Comparison of ENCODE assay signal across 25 mouse cellular contexts in the genomic region with DNA sequence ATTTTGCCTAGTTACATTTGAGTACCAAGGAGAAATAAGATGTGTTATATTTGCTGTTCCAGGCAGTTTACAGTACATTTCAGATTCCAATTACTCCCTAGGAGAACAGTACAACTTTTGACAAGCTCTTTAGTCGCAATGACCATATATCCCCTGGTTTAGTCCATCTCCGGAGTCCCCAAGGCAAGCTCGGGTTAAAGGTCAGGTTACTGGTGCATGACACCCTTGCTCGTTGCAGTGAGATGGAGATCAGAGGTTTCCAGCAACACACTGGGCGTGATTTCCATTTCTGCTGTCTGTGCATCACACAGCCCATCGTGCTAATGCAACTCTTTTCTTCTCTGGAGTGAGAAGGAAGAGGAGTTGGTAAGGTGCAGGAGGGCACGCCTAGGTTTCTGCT.
DNase-seq lines count a peak whose midpoint lies in the region; ATAC-seq and TF ChIP-seq lines count a peak whose summit lies in the region.
"Had no signal": no experiment of that assay in that cellular context is flagged by ENCODE, and none has a peak within 500 bp of the region (broad histone marks: within the 10 kb centered on the region; RNA-seq: fewer than 3 reads in every experiment).

No protein-coding gene starts in this region.

- no peak overlapping the region for H3K4me3 ChIP-seq in hindbrain, embryonic 11.5 days (ENCODE audit: low read depth, low read length)
- H3K4me3 ChIP-seq in hindbrain, embryonic 14.5 days (replicated peaks; ENCODE audit: low read length) = no peak overlapping the region
- no peak overlapping the region for H3K4me3 ChIP-seq in liver, postnatal 0 days (ENCODE audit: low read depth, low read length)
- H3K4me3 ChIP-seq: embryonic facial prominence, embryonic 10.5 days; forebrain, embryonic 15.5 days; heart, embryonic 12.5 days; hindbrain, embryonic 15.5 days; limb, embryonic 12.5 days had no signal

- no peaks in the 10 kb centered on the region for H3K36me3 ChIP-seq in hindbrain, embryonic 11.5 days (ENCODE audit: control insufficient read depth, insufficient read depth, low read length)
- no peaks in the 10 kb centered on the region for H3K36me3 ChIP-seq in hindbrain, embryonic 14.5 days (replicated peaks; ENCODE audit: control insufficient read depth, insufficient read depth)
- H3K36me3 ChIP-seq in liver, postnatal 0 days (replicated peaks; ENCODE audit: insufficient read depth, low read length) = no peaks in the 10 kb centered on the region
- H3K36me3 ChIP-seq: embryonic facial prominence, embryonic 10.5 days; forebrain, embryonic 15.5 days; heart, embryonic 12.5 days; hindbrain, embryonic 15.5 days; limb, embryonic 12.5 days had no signal

- no peaks in the 10 kb centered on the region for H3K9me3 ChIP-seq in hindbrain, embryonic 11.5 days (ENCODE audit: control insufficient read depth, low read length)
- no peaks in the 10 kb centered on the region for H3K9me3 ChIP-seq in hindbrain, embryonic 14.5 days (ENCODE audit: control insufficient read depth, low read length)
- H3K9me3 ChIP-seq in liver, postnatal 0 days (ENCODE audit: low read length) = no peaks in the 10 kb centered on the region
- H3K9me3 ChIP-seq: embryonic facial prominence, embryonic 10.5 days; forebrain, embryonic 15.5 days; heart, embryonic 12.5 days; hindbrain, embryonic 15.5 days; limb, embryonic 12.5 days had no signal

- H3K27me3 ChIP-seq in hindbrain, embryonic 11.5 days (ENCODE audit: control insufficient read depth, insufficient read depth, low read length) = no peaks in the 10 kb centered on the region
- no peaks in the 10 kb centered on the region for H3K27me3 ChIP-seq in hindbrain, embryonic 14.5 days (ENCODE audit: control insufficient read depth, insufficient read depth, low read length)
- H3K27me3 ChIP-seq in liver, postnatal 0 days (ENCODE audit: insufficient read depth, low read length) = no peaks in the 10 kb centered on the region
- H3K27me3 ChIP-seq: forebrain, embryonic 15.5 days; heart, embryonic 12.5 days; hindbrain, embryonic 15.5 days; limb, embryonic 12.5 days had no signal

- H3K9ac ChIP-seq in hindbrain, embryonic 11.5 days (ENCODE audit: low read depth, low read length) = no peak overlapping the region
- no peak overlapping the region for H3K9ac ChIP-seq in hindbrain, embryonic 14.5 days
- no peak overlapping the region for H3K9ac ChIP-seq in liver, postnatal 0 days (replicated peaks)
- H3K9ac ChIP-seq: forebrain, embryonic 15.5 days; heart, embryonic 12.5 days; hindbrain, embryonic 15.5 days; limb, embryonic 12.5 days had no signal

- WGBS in hindbrain, embryonic 11.5 days = 23% methylated on average over 7 of the region's 7 CpGs
- 21% methylated on average over 7 of the region's 7 CpGs for WGBS in hindbrain, embryonic 14.5 days
- 62% methylated on average over 7 of the region's 7 CpGs for WGBS in liver, postnatal 0 days (ENCODE audit: insufficient replicate concordance)

- peak overlapping the region; percentile 47; the same call in 1 of the 2 replicates for H3K27ac ChIP-seq in hindbrain, embryonic 11.5 days (ENCODE audit: low read depth, low read length)
- no peak overlapping the region for H3K27ac ChIP-seq in hindbrain, embryonic 14.5 days
- H3K27ac ChIP-seq in liver, postnatal 0 days (ENCODE audit: low read depth) = no peak overlapping the region
- H3K27ac ChIP-seq: embryonic facial prominence, embryonic 10.5 days; forebrain, embryonic 15.5 days; hindbrain, embryonic 15.5 days; limb, embryonic 12.5 days had no signal

- DNase-seq in hindbrain, embryonic 11.5 days (ENCODE audit: low spot score) = peak; percentile 44
- no peak for DNase-seq in hindbrain, embryonic 14.5 days (ENCODE audit: low spot score)
- DNase-seq in kidney, postnatal 14 days = peak; percentile 14
- DNase-seq in kidney, adult 11 months = no peak
- peak; percentile 72 for DNase-seq in embryo, embryonic 10 days (ENCODE audit: low spot score)
- DNase-seq in kidney, postnatal 36 days = peak; percentile 4 to 10
- no peak for DNase-seq in liver, postnatal 0 days
- DNase-seq: adrenal gland, postnatal 10 days; cerebellum, adult 2 months; cerebellum, postnatal 25 days; gastrocnemius, postnatal 25 days; heart, adult 18-20 months; heart, postnatal 10 days; layer of hippocampus, postnatal 36 days; lung, adult 18-20 months; lung, postnatal 10 days; thymus, adult 18-20 months; thymus, postnatal 36 days had no signal

- peak; percentile 63; the same call in 1 of the 2 replicates for ATAC-seq in hindbrain, embryonic 11.5 days (ENCODE audit: low FRiP score)
- no peak for ATAC-seq in hindbrain, embryonic 14.5 days (ENCODE audit: low FRiP score)
- ATAC-seq in liver, postnatal 0 days = no peak
- ATAC-seq: intestine, embryonic 16.5 days had no signal

- no peak for TF ChIP-seq CTCF in liver, postnatal 0 days (IDR thresholded peaks at IDR 0.05; ENCODE audit: low read depth)

- no peak overlapping the region for H3K4me2 ChIP-seq in hindbrain, embryonic 11.5 days (replicated peaks; ENCODE audit: low read depth, low read length)
- H3K4me2 ChIP-seq in hindbrain, embryonic 14.5 days (replicated peaks) = no peak overlapping the region
- H3K4me2 ChIP-seq in liver, postnatal 0 days (ENCODE audit: low read depth, low read length) = no peak overlapping the region
- H3K4me2 ChIP-seq: forebrain, embryonic 15.5 days; heart, embryonic 12.5 days; hindbrain, embryonic 15.5 days; limb, embryonic 12.5 days; liver, embryonic 11.5 days had no signal

- H3K4me1 ChIP-seq in hindbrain, embryonic 11.5 days (replicated peaks; ENCODE audit: control insufficient read depth, insufficient read depth, low read length) = peaks cover 3% of the 10 kb centered on the region; the same call in 1 of the 2 replicates
- peaks cover 16% of the 10 kb centered on the region for H3K4me1 ChIP-seq in hindbrain, embryonic 14.5 days (replicated peaks; ENCODE audit: control insufficient read depth, insufficient read depth, low read length)
- H3K4me1 ChIP-seq in liver, postnatal 0 days (ENCODE audit: insufficient read depth) = peaks cover 3% of the 10 kb centered on the region; the same call in 1 of the 2 replicates
- H3K4me1 ChIP-seq: heart, embryonic 12.5 days had no signal

- no peak for TF ChIP-seq EP300 in liver, postnatal 0 days (IDR thresholded peaks at IDR 0.05; ENCODE audit: low read depth)

Comparison
In these comparisons a context has a peak if more than half of its experiments do, and no peak if none do; other contexts are left out.
1. DNase-seq: peak in hindbrain, embryonic 11.5 days (single experiment), kidney, postnatal 14 days (single experiment), embryo, embryonic 10 days (single experiment) and kidney, postnatal 36 days (2 of 2); none in hindbrain, embryonic 14.5 days (single experiment), kidney, adult 11 months (single experiment) and liver, postnatal 0 days (single experiment).